Mouse (Mus musculus): ENCODE data around the gene Col8a2. TPM values are rescaled to one million over a fixed set of nuclear protein-coding genes. Genes with fewer than 3 reads are reported as not detected.

Gene Col8a2
- total and polyA plus RNA-seq, 2 experiments from 2014 or later: 5.9 to 17.7 TPM

GRCm38 (mm10) chr4:126248261-126248868 is 38.2 kb upstream of the Col8a2 start:
- peaks cover 29% of the 10 kb centered on the region; the same call in 1 of the 2 replicates for H3K4me1 ChIP-seq (ENCODE audit: insufficient read depth, low read length)
- ATAC-seq: no peak

GRCm38 (mm10) chr4:126250659-126251058 is 35.9 kb upstream of the Col8a2 start:
- no peak for ATAC-seq
- H3K36me3 ChIP-seq (ENCODE audit: insufficient read depth, low read length): 0 out of 2 replicates have a peak, but pooled peaks cover 5% of the 10 kb centered on the region
- H3K9ac ChIP-seq (replicated peaks; ENCODE audit: low read length): no peak overlapping the region
- H3K4me3 ChIP-seq (ENCODE audit: low read length): no peak overlapping the region
- no peaks in the 10 kb centered on the region for H3K27me3 ChIP-seq (ENCODE audit: insufficient read depth, low read length)
- no peak overlapping the region for H3K27ac ChIP-seq
- H3K4me1 ChIP-seq (ENCODE audit: insufficient read depth, low read length): peaks cover 38% of the 10 kb centered on the region
- H3K9me3 ChIP-seq (ENCODE audit: low read length): no peaks in the 10 kb centered on the region
- no peak for DNase-seq (ENCODE audit: low spot score)
- no peak for TF ChIP-seq CTCF (IDR thresholded peaks at IDR 0.05; ENCODE audit: low read depth)
- 43% methylated on average over 4 of the region's 4 CpGs for WGBS
- H3K4me2 ChIP-seq (ENCODE audit: low read depth, low read length): no peak overlapping the region

More at GRCm38 (mm10) chr4:126248261-126248868, 38.2 kb upstream of the Col8a2 start:
- Histone ChIP-seq H3K9ac (replicated peaks; ENCODE audit: low read length) (0 out of 2 replicates have a peak overlapping the region, but pooled peaks have one; percentile 26), H3K4me2 (ENCODE audit: low read depth, low read length) (no peak overlapping the region), H3K27ac (peak overlapping the region; percentile 42), H3K4me3 (ENCODE audit: low read length) (no peak overlapping the region), H3K27me3 (ENCODE audit: insufficient read depth, low read length) (no peaks in the 10 kb centered on the region), H3K9me3 (ENCODE audit: low read length) (no peaks in the 10 kb centered on the region), H3K36me3 (ENCODE audit: insufficient read depth, low read length) (0 out of 2 replicates have a peak, but pooled peaks cover 5% of the 10 kb centered on the region)
- 12% methylated on average over 11 of the region's 11 CpGs for WGBS
- no peak for DNase-seq (ENCODE audit: low spot score)
- no peak for TF ChIP-seq CTCF (IDR thresholded peaks at IDR 0.05; ENCODE audit: low read depth)

- peak overlapping the region; percentile 30; the same call in 1 of the 2 replicates for H3K9ac ChIP-seq (replicated peaks; ENCODE audit: low read length)
- WGBS: 61% methylated on average over 11 of the region's 11 CpGs
- no peak overlapping the region for H3K4me3 ChIP-seq (ENCODE audit: low read length)
These were observed 34.8 kb upstream of the Col8a2 start for GRCm38 (mm10) chr4:126251655-126252254.

GRCm38 (mm10) chr4:126252411-126253237 is 34.0 kb upstream of the Col8a2 start:
- ATAC-seq (no peak), DNase-seq (ENCODE audit: low spot score) (no peak)
- TF ChIP-seq CTCF (IDR thresholded peaks at IDR 0.05; ENCODE audit: low read depth): no peak
- Histone ChIP-seq H3K4me2 (ENCODE audit: low read depth, low read length) (peak overlapping the region; percentile 27; the same call in 1 of the 2 replicates), H3K4me3 (ENCODE audit: low read length) (no peak overlapping the region), H3K4me1 (ENCODE audit: insufficient read depth, low read length) (peaks cover 43% of the 10 kb centered on the region), H3K36me3 (ENCODE audit: insufficient read depth, low read length) (0 out of 2 replicates have a peak, but pooled peaks cover 2% of the 10 kb centered on the region), H3K9me3 (ENCODE audit: low read length) (no peaks in the 10 kb centered on the region), H3K27ac (peak overlapping the region; percentile 32; the same call in 1 of the 2 replicates), H3K27me3 (ENCODE audit: insufficient read depth, low read length) (no peaks in the 10 kb centered on the region), H3K9ac (replicated peaks; ENCODE audit: low read length) (peak overlapping the region; percentile 30; the same call in 1 of the 2 replicates)
- 52% methylated on average over 17 of the region's 17 CpGs for WGBS

More at GRCm38 (mm10) chr4:126251655-126252254, 34.8 kb upstream of the Col8a2 start:
- DNase-seq (ENCODE audit: low spot score) (no peak), ATAC-seq (no peak)
- Histone ChIP-seq H3K27ac (peak overlapping the region; percentile 32; the same call in 1 of the 2 replicates), H3K27me3 (ENCODE audit: insufficient read depth, low read length) (no peaks in the 10 kb centered on the region), H3K36me3 (ENCODE audit: insufficient read depth, low read length) (0 out of 2 replicates have a peak, but pooled peaks cover 5% of the 10 kb centered on the region), H3K9me3 (ENCODE audit: low read length) (no peaks in the 10 kb centered on the region), H3K4me2 (ENCODE audit: low read depth, low read length) (no peak overlapping the region), H3K4me1 (ENCODE audit: insufficient read depth, low read length) (peaks cover 38% of the 10 kb centered on the region)
- 0 out of 2 replicates have a peak, but pooled peaks have one; percentile 10 for TF ChIP-seq CTCF (IDR thresholded peaks at IDR 0.05; ENCODE audit: low read depth)

GRCm38 (mm10) chr4:126253637-126254272 is 32.8 kb upstream of the Col8a2 start:
- Histone ChIP-seq H3K4me2 (ENCODE audit: low read depth, low read length) (peak overlapping the region; percentile 81), H3K27me3 (ENCODE audit: insufficient read depth, low read length) (no peaks in the 10 kb centered on the region), H3K4me3 (ENCODE audit: low read length) (peak overlapping the region; percentile 99), H3K9me3 (ENCODE audit: low read length) (no peaks in the 10 kb centered on the region), H3K27ac (peak overlapping the region; percentile 98; the same call in 1 of the 2 replicates), H3K4me1 (ENCODE audit: insufficient read depth, low read length) (peaks cover 36% of the 10 kb centered on the region), H3K36me3 (ENCODE audit: insufficient read depth, low read length) (no peaks in the 10 kb centered on the region), H3K9ac (replicated peaks; ENCODE audit: low read length) (peak overlapping the region; percentile 99)
- no peak for ATAC-seq
- no peak for DNase-seq (ENCODE audit: low spot score)
- WGBS: 63% methylated on average over 14 of the region's 14 CpGs
- no peak for TF ChIP-seq CTCF (IDR thresholded peaks at IDR 0.05; ENCODE audit: low read depth)

Data from hindbrain, postnatal 0 days (tissue).